Mouse (Mus musculus): ENCODE results near the gene Kcnt2. TPM values are rescaled to one million over a fixed set of nuclear protein-coding genes. Genes with fewer than 3 reads are reported as not detected.

The Kcnt2 gene
- total and polyA plus RNA-seq, 3 experiments, result 0.78 to 4.1 (median 3.6) TPM

DNA sequence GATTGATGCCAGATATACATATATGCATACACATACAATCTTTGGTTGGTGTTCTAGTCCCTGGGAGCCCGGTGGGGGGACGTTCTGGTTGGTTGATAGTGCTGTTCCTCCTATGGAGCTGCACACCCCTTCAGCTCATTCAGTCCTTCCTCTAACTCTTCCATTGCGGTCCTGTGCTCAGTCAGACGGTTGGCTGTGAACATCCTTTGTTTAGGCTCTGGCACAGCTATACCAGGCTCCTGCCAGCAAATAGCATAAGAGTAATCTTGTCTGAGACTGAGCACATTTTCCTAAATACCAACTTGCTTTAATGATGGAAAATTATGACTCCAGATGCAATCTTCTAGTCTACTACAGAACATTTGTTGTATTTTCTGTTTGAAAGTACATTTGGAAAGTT is 222.4 kb downstream of the Kcnt2 start:
- Histone ChIP-seq H3K36me3 (ENCODE audit: control insufficient read depth, insufficient read depth, low read length) (no peaks in the 10 kb centered on the region), H3K79me2 (replicated peaks; ENCODE audit: control insufficient read depth, insufficient read depth, low read length) (no peaks in the 10 kb centered on the region), H3K27me3 (ENCODE audit: control insufficient read depth, insufficient read depth, low read length) (no peaks in the 10 kb centered on the region), H3K9ac (ENCODE audit: low read depth, low read length) (no peak overlapping the region), H3K4me3 (no peak overlapping the region), H3K4me1 (ENCODE audit: control insufficient read depth, insufficient read depth, low read length) (no peaks in the 10 kb centered on the region), H3K27ac (no peak overlapping the region)
- WGBS, result 72% methylated on average over 4 of the region's 4 CpGs
- DNase-seq, result no peak
- TF ChIP-seq POLR2A (IDR thresholded peaks at IDR 0.05; ENCODE audit: insufficient read depth, low read depth, low read length) (no peak), CTCF (IDR thresholded peaks at IDR 0.05) (no peak), EP300 (IDR thresholded peaks at IDR 0.05; ENCODE audit: insufficient read depth, low read depth, low read length) (no peak)
- intact Hi-C loops (cut with DNase I), result no loop called here

- H3K4me1 ChIP-seq (ENCODE audit: control insufficient read depth, insufficient read depth, low read length), result no peaks in the 10 kb centered on the region
- TF ChIP-seq POLR2A (IDR thresholded peaks at IDR 0.05; ENCODE audit: insufficient read depth, low read depth, low read length), result no peak
- TF ChIP-seq EP300 (IDR thresholded peaks at IDR 0.05; ENCODE audit: insufficient read depth, low read depth, low read length), result no peak
- TF ChIP-seq CTCF (IDR thresholded peaks at IDR 0.05), result no peak
- H3K36me3 ChIP-seq (ENCODE audit: control insufficient read depth, insufficient read depth, low read length), result no peaks in the 10 kb centered on the region
- intact Hi-C loops (cut with DNase I), result no loop called here
- H3K4me3 ChIP-seq, result no peak overlapping the region
- H3K79me2 ChIP-seq (replicated peaks; ENCODE audit: control insufficient read depth, insufficient read depth, low read length), result no peaks in the 10 kb centered on the region
- no peaks in the 10 kb centered on the region for H3K27me3 ChIP-seq (ENCODE audit: control insufficient read depth, insufficient read depth, low read length)
- DNase-seq, result no peak
- H3K9ac ChIP-seq (ENCODE audit: low read depth, low read length), result no peak overlapping the region
- H3K27ac ChIP-seq, result no peak overlapping the region
- 86% methylated on average over 1 of the region's 1 CpGs for WGBS
These were observed 223.6 kb downstream of the Kcnt2 start for GRCm38 (mm10) chr1:140469586-140469985.

GRCm38 (mm10) chr1:140476921-140477320 is 231.0 kb downstream of the Kcnt2 start:
- no peak overlapping the region for H3K27ac ChIP-seq
- no peaks in the 10 kb centered on the region for H3K79me2 ChIP-seq (replicated peaks; ENCODE audit: control insufficient read depth, insufficient read depth, low read length)
- WGBS, result 55% methylated on average over 2 of the region's 2 CpGs
- no peak overlapping the region for H3K4me3 ChIP-seq
- H3K27me3 ChIP-seq (ENCODE audit: control insufficient read depth, insufficient read depth, low read length), result no peaks in the 10 kb centered on the region
- intact Hi-C loops (cut with DNase I), result no loop called here
- no peaks in the 10 kb centered on the region for H3K4me1 ChIP-seq (ENCODE audit: control insufficient read depth, insufficient read depth, low read length)
- no peak overlapping the region for H3K9ac ChIP-seq (ENCODE audit: low read depth, low read length)
- no peaks in the 10 kb centered on the region for H3K36me3 ChIP-seq (ENCODE audit: control insufficient read depth, insufficient read depth, low read length)
- TF ChIP-seq EP300 (IDR thresholded peaks at IDR 0.05; ENCODE audit: insufficient read depth, low read depth, low read length), result no peak
- TF ChIP-seq CTCF (IDR thresholded peaks at IDR 0.05), result no peak
- no peak for TF ChIP-seq POLR2A (IDR thresholded peaks at IDR 0.05; ENCODE audit: insufficient read depth, low read depth, low read length)
- no peak for DNase-seq

DNA sequence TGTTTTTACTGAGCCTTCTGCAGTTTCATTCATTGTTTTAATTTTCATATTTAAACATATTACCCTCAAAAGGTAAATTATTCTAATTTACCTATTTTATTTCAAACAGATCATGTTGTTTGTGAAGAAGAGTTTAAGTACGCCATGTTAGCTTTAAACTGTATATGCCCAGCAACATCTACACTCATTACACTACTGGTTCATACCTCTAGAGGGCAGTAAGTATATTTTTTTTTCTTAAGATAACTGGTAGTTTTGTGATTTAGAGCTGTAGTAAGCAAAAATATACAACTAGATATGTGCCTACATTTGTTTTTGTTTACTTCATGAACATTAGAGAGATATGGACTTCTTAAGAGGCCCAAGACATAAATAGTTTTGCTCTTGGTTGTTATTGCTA is 238.1 kb downstream of the Kcnt2 start:
- Histone ChIP-seq H3K27me3 (ENCODE audit: control insufficient read depth, insufficient read depth, low read length) (no peaks in the 10 kb centered on the region), H3K4me3 (no peak overlapping the region), H3K79me2 (replicated peaks; ENCODE audit: control insufficient read depth, insufficient read depth, low read length) (no peaks in the 10 kb centered on the region), H3K9ac (ENCODE audit: low read depth, low read length) (no peak overlapping the region), H3K4me1 (ENCODE audit: control insufficient read depth, insufficient read depth, low read length) (no peaks in the 10 kb centered on the region), H3K36me3 (ENCODE audit: control insufficient read depth, insufficient read depth, low read length) (no peaks in the 10 kb centered on the region), H3K27ac (no peak overlapping the region)
- WGBS, result 86% methylated on average over 1 of the region's 1 CpGs
- no peak for DNase-seq
- intact Hi-C loops (cut with DNase I), result no loop called here
- peak; percentile 42 for TF ChIP-seq CTCF (IDR thresholded peaks at IDR 0.05)
- TF ChIP-seq EP300 (IDR thresholded peaks at IDR 0.05; ENCODE audit: insufficient read depth, low read depth, low read length), result no peak

DNA sequence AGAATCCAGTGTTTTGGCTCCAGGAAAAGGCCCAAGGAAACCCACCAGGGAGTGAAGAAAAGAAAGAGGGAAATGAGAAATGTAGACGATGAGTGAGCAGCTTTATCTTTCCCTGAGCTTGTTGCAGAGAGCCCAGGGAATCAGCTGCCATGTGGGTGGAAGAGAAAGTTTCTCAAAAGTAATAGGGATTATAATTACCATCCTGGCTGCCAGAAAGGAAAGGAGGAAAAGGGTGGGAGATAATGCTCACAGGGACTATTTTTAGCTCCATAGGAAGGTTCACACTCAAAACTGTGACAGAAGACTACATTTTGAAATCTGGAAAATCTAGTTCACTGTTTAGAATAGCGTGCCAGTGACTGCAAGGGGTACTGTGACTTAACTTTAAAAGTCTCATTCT is 243.9 kb downstream of the Kcnt2 start:
- TF ChIP-seq CTCF (IDR thresholded peaks at IDR 0.05) (no peak), EP300 (IDR thresholded peaks at IDR 0.05; ENCODE audit: insufficient read depth, low read depth, low read length) (no peak), POLR2A (IDR thresholded peaks at IDR 0.05; ENCODE audit: insufficient read depth, low read depth, low read length) (no peak)
- no peaks in the 10 kb centered on the region for H3K36me3 ChIP-seq (ENCODE audit: control insufficient read depth, insufficient read depth, low read length)
- H3K79me2 ChIP-seq (replicated peaks; ENCODE audit: control insufficient read depth, insufficient read depth, low read length), result no peaks in the 10 kb centered on the region
- H3K9ac ChIP-seq (ENCODE audit: low read depth, low read length), result no peak overlapping the region
- intact Hi-C loops (cut with DNase I), result no loop called here
- WGBS, result 23% methylated on average over 2 of the region's 2 CpGs
- no peak for DNase-seq
- no peaks in the 10 kb centered on the region; the same call in 1 of the 2 replicates for H3K4me1 ChIP-seq (ENCODE audit: control insufficient read depth, insufficient read depth, low read length)
- H3K27me3 ChIP-seq (ENCODE audit: control insufficient read depth, insufficient read depth, low read length), result no peaks in the 10 kb centered on the region
- no peak overlapping the region for H3K4me3 ChIP-seq
- H3K27ac ChIP-seq, result no peak overlapping the region

GRCm38 (mm10) chr1:140491406-140491805 is 245.4 kb downstream of the Kcnt2 start:
- no peak overlapping the region for H3K27ac ChIP-seq
- TF ChIP-seq POLR2A (IDR thresholded peaks at IDR 0.05; ENCODE audit: insufficient read depth, low read depth, low read length) (no peak), CTCF (IDR thresholded peaks at IDR 0.05) (no peak), EP300 (IDR thresholded peaks at IDR 0.05; ENCODE audit: insufficient read depth, low read depth, low read length) (no peak)
- DNase-seq, result no peak
- no peak overlapping the region for H3K9ac ChIP-seq (ENCODE audit: low read depth, low read length)
- WGBS, result 90% methylated on average over 1 of the region's 1 CpGs
- no peaks in the 10 kb centered on the region for H3K36me3 ChIP-seq (ENCODE audit: control insufficient read depth, insufficient read depth, low read length)
- H3K79me2 ChIP-seq (replicated peaks; ENCODE audit: control insufficient read depth, insufficient read depth, low read length), result no peaks in the 10 kb centered on the region
- intact Hi-C loops (cut with DNase I), result no loop called here
- no peaks in the 10 kb centered on the region; the same call in 1 of the 2 replicates for H3K4me1 ChIP-seq (ENCODE audit: control insufficient read depth, insufficient read depth, low read length)
- no peak overlapping the region for H3K4me3 ChIP-seq
- no peaks in the 10 kb centered on the region for H3K27me3 ChIP-seq (ENCODE audit: control insufficient read depth, insufficient read depth, low read length)
